ENCODE assay signal across 14 mouse cellular contexts in genomic region chr1:164449626-164450025, GRCm38 (mm10). TPM values are rescaled to one million over a fixed set of nuclear protein-coding genes. Genes with fewer than 3 reads are reported as not detected.
DNase-seq lines count a peak whose midpoint lies in the region; ATAC-seq and TF ChIP-seq lines count a peak whose summit lies in the region.
"Had no signal": no experiment of that assay in that cellular context is flagged by ENCODE, and none has a peak within 500 bp of the region (broad histone marks: within the 10 kb centered on the region; RNA-seq: fewer than 3 reads in every experiment).

No protein-coding gene starts in this region.

- H3K27me3 ChIP-seq in heart, embryonic 13.5 days (replicated peaks): no peaks in the 10 kb centered on the region
- no peaks in the 10 kb centered on the region; the same call in 1 of the 2 replicates for H3K27me3 ChIP-seq in liver, embryonic 11.5 days (replicated peaks; ENCODE audit: control insufficient read depth, insufficient read depth, low read length)
- peaks cover 9% of the 10 kb centered on the region for H3K27me3 ChIP-seq in liver, embryonic 12.5 days (replicated peaks)
- no peaks in the 10 kb centered on the region for H3K27me3 ChIP-seq in kidney, postnatal 0 days (ENCODE audit: insufficient read depth, low read length)
- H3K27me3 ChIP-seq in stomach, postnatal 0 days (ENCODE audit: control insufficient read depth, insufficient read depth, low read length): no peaks in the 10 kb centered on the region
- H3K27me3 ChIP-seq: hindbrain, embryonic 12.5 days; neural tube, embryonic 13.5 days; Patski had no signal

- ATAC-seq in heart, embryonic 13.5 days (ENCODE audit: extremely low read depth, insufficient number of reproducible peaks, low FRiP score, low TSS enrichment): no peak
- 0 out of 2 replicates have a peak, but pooled peaks have one; percentile 19 for ATAC-seq in liver, embryonic 11.5 days (replicated peaks; ENCODE audit: low FRiP score)
- ATAC-seq in liver, embryonic 12.5 days: no peak
- 0 out of 2 replicates have a peak, but pooled peaks have one; percentile 15 for ATAC-seq in kidney, postnatal 0 days (replicated peaks; ENCODE audit: low FRiP score, low read depth)
- ATAC-seq in stomach, postnatal 0 days (ENCODE audit: low FRiP score, low TSS enrichment): peak; percentile 33
- ATAC-seq: forebrain, embryonic 16.5 days; Patski had no signal

- no peak for TF ChIP-seq EP300 in stomach, postnatal 0 days (optimal IDR thresholded peaks at IDR 0.05)

- H3K27ac ChIP-seq in heart, embryonic 13.5 days (replicated peaks): peak overlapping the region; percentile 60
- H3K27ac ChIP-seq in liver, embryonic 11.5 days (ENCODE audit: low read depth, low read length): no peak overlapping the region
- H3K27ac ChIP-seq in liver, embryonic 12.5 days: no peak overlapping the region
- no peak overlapping the region for H3K27ac ChIP-seq in kidney, postnatal 0 days
- no peak overlapping the region for H3K27ac ChIP-seq in stomach, postnatal 0 days (replicated peaks)
- H3K27ac ChIP-seq: hindbrain, embryonic 12.5 days; neural tube, embryonic 13.5 days had no signal

- WGBS in heart, embryonic 13.5 days: 67% methylated on average over 8 of the region's 8 CpGs
- WGBS in liver, embryonic 11.5 days: 83% methylated on average over 8 of the region's 8 CpGs
- WGBS in liver, embryonic 12.5 days (ENCODE audit: insufficient replicate concordance): 74% methylated on average over 8 of the region's 8 CpGs
- 80% methylated on average over 8 of the region's 8 CpGs for WGBS in kidney, postnatal 0 days
- 82% methylated on average over 8 of the region's 8 CpGs for WGBS in stomach, postnatal 0 days

- DNase-seq in heart, adult 9 months (ENCODE audit: low spot score in 2 of 2): no peak
- no peak for DNase-seq in liver, embryonic 11.5 days (ENCODE audit: low spot score)
- DNase-seq in kidney, postnatal 0 days (ENCODE audit: low spot score): no peak
- no peak for DNase-seq in stomach, postnatal 0 days (ENCODE audit: low spot score)
- DNase-seq in layer of hippocampus, adult 9-11 months: no peak
- DNase-seq: adrenal gland, adult 8-10 months; gastrocnemius, postnatal 14 days; lung, adult 18-20 months had no signal

- no peak overlapping the region for H3K4me3 ChIP-seq in heart, embryonic 13.5 days
- H3K4me3 ChIP-seq in liver, embryonic 11.5 days (ENCODE audit: low read depth, low read length): no peak overlapping the region
- H3K4me3 ChIP-seq in liver, embryonic 12.5 days: no peak overlapping the region
- H3K4me3 ChIP-seq in kidney, postnatal 0 days (replicated peaks; ENCODE audit: low read depth, low read length): no peak overlapping the region
- H3K4me3 ChIP-seq in stomach, postnatal 0 days (ENCODE audit: low read depth, low read length): no peak overlapping the region
- H3K4me3 ChIP-seq: hindbrain, embryonic 12.5 days; neural tube, embryonic 13.5 days had no signal

- H3K4me2 ChIP-seq in heart, embryonic 13.5 days: no peak overlapping the region
- no peak overlapping the region for H3K4me2 ChIP-seq in liver, embryonic 11.5 days
- no peak overlapping the region for H3K4me2 ChIP-seq in liver, embryonic 12.5 days
- H3K4me2 ChIP-seq in kidney, postnatal 0 days (ENCODE audit: low read length): no peak overlapping the region
- H3K4me2 ChIP-seq in stomach, postnatal 0 days (replicated peaks; ENCODE audit: low read depth): no peak overlapping the region
- H3K4me2 ChIP-seq: hindbrain, embryonic 12.5 days; neural tube, embryonic 13.5 days had no signal

- no peaks in the 10 kb centered on the region for H3K9me3 ChIP-seq in heart, embryonic 13.5 days
- H3K9me3 ChIP-seq in liver, embryonic 11.5 days (ENCODE audit: control insufficient read depth, low read length): no peaks in the 10 kb centered on the region
- no peaks in the 10 kb centered on the region for H3K9me3 ChIP-seq in liver, embryonic 12.5 days (replicated peaks)
- no peaks in the 10 kb centered on the region for H3K9me3 ChIP-seq in kidney, postnatal 0 days (replicated peaks; ENCODE audit: low read length)
- H3K9me3 ChIP-seq in stomach, postnatal 0 days (ENCODE audit: control insufficient read depth, low read length): no peaks in the 10 kb centered on the region
- H3K9me3 ChIP-seq: hindbrain, embryonic 12.5 days; neural tube, embryonic 13.5 days had no signal

- peaks cover 63% of the 10 kb centered on the region for H3K4me1 ChIP-seq in heart, embryonic 13.5 days
- peaks cover 2% of the 10 kb centered on the region; the same call in 1 of the 2 replicates for H3K4me1 ChIP-seq in liver, embryonic 11.5 days (replicated peaks; ENCODE audit: control insufficient read depth, insufficient read depth, low read length)
- H3K4me1 ChIP-seq in liver, embryonic 12.5 days: peaks cover 2% of the 10 kb centered on the region; the same call in 1 of the 2 replicates
- no peaks in the 10 kb centered on the region for H3K4me1 ChIP-seq in kidney, postnatal 0 days (replicated peaks; ENCODE audit: insufficient read depth, low read length)
- H3K4me1 ChIP-seq in stomach, postnatal 0 days (replicated peaks; ENCODE audit: control insufficient read depth, insufficient read depth): no peaks in the 10 kb centered on the region

- H3K36me3 ChIP-seq in heart, embryonic 13.5 days: peaks cover 95% of the 10 kb centered on the region
- 0 out of 2 replicates have a peak, but pooled peaks cover 4% of the 10 kb centered on the region for H3K36me3 ChIP-seq in liver, embryonic 11.5 days (ENCODE audit: control insufficient read depth, insufficient read depth, low read length)
- H3K36me3 ChIP-seq in liver, embryonic 12.5 days: no peaks in the 10 kb centered on the region
- H3K36me3 ChIP-seq in kidney, postnatal 0 days (ENCODE audit: insufficient read depth, low read length): no peaks in the 10 kb centered on the region; the same call in 1 of the 2 replicates
- peaks cover 10% of the 10 kb centered on the region; the same call in 1 of the 2 replicates for H3K36me3 ChIP-seq in stomach, postnatal 0 days (ENCODE audit: control insufficient read depth, insufficient read depth, low read length)

- 0 out of 2 replicates have a peak overlapping the region, but pooled peaks have one; percentile 14 for H3K9ac ChIP-seq in heart, embryonic 13.5 days
- no peak overlapping the region for H3K9ac ChIP-seq in liver, embryonic 11.5 days (ENCODE audit: low read depth, low read length)
- no peak overlapping the region for H3K9ac ChIP-seq in liver, embryonic 12.5 days
- no peak overlapping the region for H3K9ac ChIP-seq in kidney, postnatal 0 days (ENCODE audit: low read depth, low read length)
- no peak overlapping the region for H3K9ac ChIP-seq in stomach, postnatal 0 days (ENCODE audit: low read length)
- H3K9ac ChIP-seq: hindbrain, embryonic 12.5 days; neural tube, embryonic 13.5 days had no signal

- TF ChIP-seq CTCF in kidney, postnatal 0 days (IDR thresholded peaks at IDR 0.05; ENCODE audit: low read depth): no peak
- TF ChIP-seq CTCF in stomach, postnatal 0 days (IDR thresholded peaks at IDR 0.05; ENCODE audit: low read depth): no peak

RNA-seq across cellular contexts. Expression of gene Atp1b1, which starts 8.5 kb away (rescaled TPM):
- 293 and 324 TPM in 2 replicates for polyA plus RNA-seq in heart, embryonic 13.5 days (2015; fragmentation: Nextera tagmentation; extraction: Ambion mirVana)
- 18.2 and 18.6 TPM in 2 replicates for polyA plus RNA-seq in liver, embryonic 11.5 days (2014; fragmentation: Nextera tagmentation; extraction: Ambion mirVana)
- polyA plus RNA-seq in liver, embryonic 12.5 days (2016; fragmentation: Nextera tagmentation; extraction: Ambion mirVana): 11.4 and 12.8 TPM in 2 replicates
- polyA plus RNA-seq in kidney, postnatal 0 days (2015; fragmentation: Nextera tagmentation; extraction: Ambion mirVana): 720 and 731 TPM in 2 replicates
- polyA plus RNA-seq in stomach, postnatal 0 days (2015; fragmentation: Nextera tagmentation; extraction: Ambion mirVana): 213 and 222 TPM in 2 replicates

Comparison
In these comparisons a context has a peak if more than half of its experiments do, and no peak if none do; other contexts are left out.
1. ATAC-seq: peak in liver, embryonic 11.5 days (single experiment), kidney, postnatal 0 days (single experiment) and stomach, postnatal 0 days (single experiment); none in heart, embryonic 13.5 days (single experiment) and liver, embryonic 12.5 days (single experiment).
2. RNA of gene Atp1b1, which starts 8.5 kb away (polyA plus RNA-seq): 720 to 731 TPM in kidney, postnatal 0 days, 293 to 324 TPM in heart, embryonic 13.5 days and 213 to 222 TPM in stomach, postnatal 0 days; 18.2 to 18.6 TPM in liver, embryonic 11.5 days and 11.4 to 12.8 TPM in liver, embryonic 12.5 days; every median in the first group is over 10 times any median in the second.